Mouse (Mus musculus) B cell, adult 67 days (primary cell): ENCODE results near the gene Olfr44. TPM values are rescaled to one million over a fixed set of nuclear protein-coding genes. Genes with fewer than 3 reads are reported as not detected.

ENCODE experiments used
- total RNA-seq, 2 experiments: library from RNA; stranded (reverse); gene quantifications; 4 replicates each; pipeline ENCODE4 v1.2.4; 2023

The Olfr44 gene
- not detected for total RNA-seq

DNA sequence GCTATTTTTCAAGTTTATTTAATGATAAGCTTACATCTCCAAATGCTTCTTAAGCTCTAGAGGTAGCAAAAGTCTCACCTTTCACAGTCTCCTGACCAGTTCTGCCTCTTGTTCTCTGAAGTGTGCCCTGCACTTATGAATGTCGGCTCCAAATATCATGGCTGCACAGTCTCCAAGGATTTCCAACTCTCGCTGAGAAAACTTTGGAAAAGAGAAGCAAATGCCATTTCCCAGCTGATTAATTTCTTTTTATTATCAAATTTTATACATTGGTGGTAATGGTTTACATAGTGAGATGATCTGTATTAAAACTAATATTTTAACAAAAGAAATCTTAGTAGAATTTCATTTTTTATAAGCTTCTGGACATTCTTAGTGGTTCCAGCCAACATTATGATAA lies at the start of gene Olfr44:
TSS of gene Olfr44 (minus strand) at position 101 of the 400 bp plus-strand sequence.

DNA sequence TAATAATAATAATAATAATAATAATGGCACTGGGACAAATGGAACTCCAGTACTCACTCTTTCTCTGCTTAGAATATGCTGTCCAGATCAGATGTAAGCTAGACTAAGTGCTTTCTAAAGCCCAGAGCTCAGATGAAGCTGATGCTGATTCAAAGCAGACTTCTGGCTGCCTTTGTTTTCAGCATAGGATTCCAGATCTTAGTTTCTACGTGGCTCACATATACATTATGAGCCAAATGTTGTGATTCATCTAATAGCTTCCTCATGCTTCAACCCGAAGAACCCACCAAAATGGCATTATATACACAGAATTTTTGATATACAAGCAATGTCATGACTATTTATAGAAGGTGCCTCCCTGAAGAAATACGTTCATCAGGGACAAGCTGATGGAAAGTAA lies 21.7 kb upstream of the Olfr44 start, which contains the start of gene Olfr957:
TSS of gene Olfr957 (minus strand) at position 279 of the 400 bp plus-strand sequence.

GRCm38 (mm10) chr9:39471844-39472243 lies 22.0 kb downstream of the Olfr44 start, which contains the start of gene Olfr955:
Gene Olfr955, minus strand, starts transcription at chr9:39471944.

GRCm38 (mm10) chr9:39456401-39456800 lies 37.4 kb downstream of the Olfr44 start, which contains the start of gene Olfr954:
Gene Olfr954, plus strand, starts transcription at chr9:39456701.

Other genes starting within 250 kb of the Olfr44 start
- not detected for gene Olfr1537, start 244.0 kb downstream of the Olfr44 start, total RNA-seq
- gene Olfr945, start 217.2 kb downstream of the Olfr44 start, total RNA-seq: not detected
- not detected for gene Olfr948, start 167.9 kb downstream of the Olfr44 start, total RNA-seq
- not detected for gene Olfr951, start 106.6 kb downstream of the Olfr44 start, total RNA-seq
- gene Olfr952, start 66.8 kb downstream of the Olfr44 start, total RNA-seq: not detected
- gene Olfr954, start 37.3 kb downstream of the Olfr44 start, total RNA-seq: not detected
- gene Olfr955, start 22.1 kb downstream of the Olfr44 start, total RNA-seq: not detected
- not detected for gene Olfr957, start 21.8 kb upstream of the Olfr44 start, total RNA-seq
- not detected for gene Olfr958, start 60.1 kb upstream of the Olfr44 start, total RNA-seq
- gene Olfr959, start 81.6 kb upstream of the Olfr44 start, total RNA-seq: not detected
- gene AW551984, start 110.4 kb upstream of the Olfr44 start, total RNA-seq: not detected
- not detected for gene Olfr148, start 116.7 kb upstream of the Olfr44 start, total RNA-seq
- gene Olfr960, start 127.4 kb upstream of the Olfr44 start, total RNA-seq: not detected
- gene Olfr961, start 151.1 kb upstream of the Olfr44 start, total RNA-seq: not detected
- gene Olfr963, start 173.2 kb upstream of the Olfr44 start, total RNA-seq: not detected
- gene Olfr149, start 213.1 kb upstream of the Olfr44 start, total RNA-seq: not detected
- not detected for gene Olfr965, start 217.4 kb upstream of the Olfr44 start, total RNA-seq
- not detected for gene Olfr150, start 237.0 kb upstream of the Olfr44 start, total RNA-seq